Mouse (Mus musculus): ENCODE results near the gene Dnajc4.

DNA sequence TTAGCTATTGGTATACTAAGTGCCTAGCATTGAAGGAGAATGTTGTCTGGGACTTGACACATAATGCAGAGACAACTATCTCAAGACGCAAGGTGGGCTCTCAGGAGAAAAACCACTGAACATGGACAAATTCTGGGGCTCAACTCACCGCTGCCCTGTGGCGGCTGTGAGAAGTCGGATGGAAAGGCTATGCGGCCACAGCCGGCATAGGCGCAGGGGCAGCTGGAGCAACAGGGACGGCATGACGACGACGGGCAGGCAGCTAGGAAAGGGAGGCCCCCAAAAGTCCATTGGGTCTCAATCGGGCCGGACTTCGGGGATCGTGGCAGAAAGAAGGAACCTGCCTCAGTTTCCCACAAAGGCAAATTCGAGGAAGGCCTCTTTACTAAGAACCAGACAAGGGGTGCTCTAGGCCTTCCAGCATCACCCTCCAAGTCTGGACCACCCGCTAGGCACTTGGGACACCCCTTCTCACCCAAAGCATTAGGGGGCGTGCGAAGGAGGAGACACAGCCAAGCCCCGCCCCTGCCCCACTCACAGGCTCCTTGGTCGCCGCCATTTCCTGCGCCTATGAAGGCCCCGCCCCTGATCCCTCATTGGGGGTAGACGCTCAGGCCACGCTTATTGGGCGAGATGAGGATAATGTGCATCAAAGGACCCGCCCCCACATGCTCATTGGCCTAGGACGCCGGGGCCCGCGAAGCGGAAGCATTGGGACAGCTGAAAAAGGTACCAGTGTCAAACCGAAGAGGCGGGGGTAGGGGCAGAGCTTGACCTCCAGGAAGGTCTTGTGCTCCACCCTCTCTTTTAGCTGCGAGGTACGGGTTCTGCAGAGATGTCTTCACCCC lies at the start of gene Dnajc4:
- TF ChIP-seq MAX (IDR thresholded peaks at IDR 0.05) (no peak), CTCF (IDR thresholded peaks at IDR 0.05; ENCODE audit: control insufficient read depth, insufficient read depth, insufficient read length) (no peak), MYOG (IDR thresholded peaks at IDR 0.05; ENCODE audit: control insufficient read depth, extremely low read depth, insufficient read length) (no peak), USF1 (IDR thresholded peaks at IDR 0.05; ENCODE audit: low read depth) (no peak)

Measured in C2C12 (cell line).